Mouse (Mus musculus) forebrain, embryonic 14.5 days (tissue): ENCODE results near the gene Ssr3. TPM values are rescaled to one million over a fixed set of nuclear protein-coding genes. Genes with fewer than 3 reads are reported as not detected.
A peak's percentile ranks its signal among the peaks of the same experiment; 100 is the strongest.

ENCODE experiments used
- ATAC-seq: fragments of 200-750 bp; cut with Nextera tagmentation; 2 replicates; pipeline ENCODE4 v1.8.0; 2017; ENCODE audit warnings: mild to moderate bottlenecking, moderate library complexity
- DNase-seq: peaks from one replicate; pipeline ENCODE4 v3.0.0-alpha.2; 2015; ENCODE audit warnings: low spot score
- H3K27ac ChIP-seq: fragments of 300-500 bp; sonication (generic); 2 replicates; pipeline ENCODE4 v1.5.1; 2014; ENCODE audit warnings: low read depth, mild to moderate bottlenecking, control low read depth, low read length, moderate library complexity
- H3K27me3 ChIP-seq: fragments of 300-500 bp; sonication (generic); replicated peaks from 2 replicates; pipeline ENCODE4 v1.6.1; 2014; ENCODE audit warnings: low read length, control low read depth, mixed read lengths; ENCODE audit not compliant: control insufficient read depth, insufficient read depth
- H3K36me3 ChIP-seq: fragments of 300-500 bp; sonication (generic); 2 replicates; pipeline ENCODE4 v1.6.1; 2014; ENCODE audit warnings: low read length, control low read depth; ENCODE audit not compliant: control insufficient read depth, insufficient read depth
- H3K4me1 ChIP-seq: fragments of 300-500 bp; sonication (generic); 2 replicates; pipeline ENCODE4 v1.6.1; 2014; ENCODE audit warnings: antibody characterized with exemption, low read length, control low read depth; ENCODE audit not compliant: control insufficient read depth, insufficient read depth
- H3K4me2 ChIP-seq: fragments of 300-500 bp; sonication (generic); 2 replicates; pipeline ENCODE4 v1.6.1; 2014; ENCODE audit warnings: mild to moderate bottlenecking, control low read depth, low read length
- H3K4me3 ChIP-seq: fragments of 300-500 bp; sonication (generic); 2 replicates; pipeline ENCODE4 v1.5.1; 2014; ENCODE audit warnings: low read depth, low read length, control low read depth
- H3K9ac ChIP-seq: fragments of 300-500 bp; sonication (generic); 2 replicates; pipeline ENCODE4 v1.6.1; 2014; ENCODE audit warnings: mild to moderate bottlenecking, low read length, control low read depth, moderate library complexity
- H3K9me3 ChIP-seq: fragments of 300-500 bp; sonication (generic); replicated peaks from 2 replicates; pipeline ENCODE4 v1.6.1; 2016; ENCODE audit warnings: low read length, control low read depth, mixed read lengths; ENCODE audit not compliant: control insufficient read depth
- WGBS: fragments of 180-500 bp; shearing (Covaris S2); extraction: QIAGEN DNeasy Blood & Tissue Kit; methylation state at CpG from one replicate; pipeline ENCODE4 v1.1.7; 2014; 5-methylcytosine and 5-hydroxymethylcytosine counted together
- polyA plus RNA-seq: library from polyadenylated mRNA; unstranded; fragments of >200 nt; fragmentation: Nextera tagmentation; extraction: Ambion mirVana; gene quantifications from 2 replicates; pipeline ENCODE4 v1.2.1, GENCODE M21; 2014

Ssr3 gene
- polyA plus RNA-seq, 1 experiment from 2014 or later, result 211 TPM

DNA sequence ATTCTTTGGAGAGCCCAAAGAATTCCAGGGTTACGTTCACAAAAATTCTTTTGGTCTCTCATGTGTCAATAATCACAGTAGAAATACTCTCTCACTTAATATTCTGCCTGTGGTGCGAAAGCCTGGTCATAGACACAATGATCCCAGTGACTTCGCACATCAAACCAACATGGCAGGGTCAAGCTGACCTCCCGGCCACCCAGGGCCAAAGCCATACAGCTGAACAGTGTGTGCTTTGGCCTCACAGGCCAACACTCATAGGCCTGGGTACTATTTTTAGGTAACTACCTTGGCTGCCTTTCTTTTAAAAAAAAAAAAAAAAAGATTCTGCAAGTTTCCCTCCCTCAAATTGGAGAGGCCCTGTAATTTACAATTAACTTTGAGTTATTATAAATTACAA, 11.3 kb downstream of the Ssr3 start:
- peaks cover 63% of the 10 kb centered on the region for H3K36me3 ChIP-seq
- H3K4me2 ChIP-seq, result no peak overlapping the region
- no peak overlapping the region for H3K27ac ChIP-seq
- no peak overlapping the region for H3K4me3 ChIP-seq
- DNase-seq, result no peak
- H3K9ac ChIP-seq, result no peak overlapping the region
- no peaks in the 10 kb centered on the region for H3K27me3 ChIP-seq
- H3K4me1 ChIP-seq, result no peaks in the 10 kb centered on the region
- ATAC-seq, result no peak
- H3K9me3 ChIP-seq, result no peaks in the 10 kb centered on the region
- 90% methylated on average over 4 of the region's 4 CpGs for WGBS

DNA sequence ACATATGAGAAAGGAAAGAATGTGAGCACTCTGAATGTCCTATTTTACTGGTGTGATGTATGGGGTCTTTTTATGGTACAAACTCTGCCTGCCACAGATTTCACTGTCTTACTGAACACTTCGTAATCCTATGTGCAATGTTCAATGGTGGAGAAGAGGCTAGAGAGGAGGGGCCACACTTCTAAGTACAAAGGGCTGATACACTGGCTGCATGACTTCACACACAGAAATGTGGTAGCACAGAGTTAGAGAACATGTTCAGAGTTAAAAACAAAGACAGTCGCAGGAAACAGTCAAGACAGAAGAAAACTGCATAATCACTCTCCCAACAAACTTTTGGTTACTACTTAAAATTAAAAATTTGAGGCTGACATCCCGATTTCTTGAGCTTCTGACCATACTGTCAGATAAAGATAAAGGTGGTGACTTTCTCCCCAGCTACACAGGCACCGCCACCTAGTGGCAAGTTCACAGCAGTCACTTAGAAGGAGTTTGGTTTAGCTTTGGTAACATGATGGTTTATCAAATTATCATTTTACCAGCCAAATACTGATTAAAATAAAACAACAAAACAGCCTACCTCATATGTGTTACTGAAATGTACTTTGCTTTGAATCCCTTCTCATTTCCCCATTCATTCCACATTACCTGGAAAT, 12.4 kb downstream of the Ssr3 start:
- no peaks in the 10 kb centered on the region for H3K27me3 ChIP-seq
- H3K9me3 ChIP-seq, result no peaks in the 10 kb centered on the region
- DNase-seq, result peak; percentile 60
- no peak overlapping the region for H3K9ac ChIP-seq
- H3K4me3 ChIP-seq, result no peak overlapping the region
- 72% methylated on average over 4 of the region's 4 CpGs for WGBS
- no peak overlapping the region for H3K4me2 ChIP-seq
- H3K36me3 ChIP-seq, result peaks cover 62% of the 10 kb centered on the region
- no peak for ATAC-seq
- H3K4me1 ChIP-seq, result no peaks in the 10 kb centered on the region
- no peak overlapping the region for H3K27ac ChIP-seq

- no peaks in the 10 kb centered on the region for H3K27me3 ChIP-seq
- no peaks in the 10 kb centered on the region for H3K4me1 ChIP-seq
- no peak overlapping the region for H3K9ac ChIP-seq
- DNase-seq (no peak), ATAC-seq (no peak)
- no peak overlapping the region for H3K4me3 ChIP-seq
- no peak overlapping the region for H3K4me2 ChIP-seq
- H3K36me3 ChIP-seq, result peaks cover 50% of the 10 kb centered on the region
- no peaks in the 10 kb centered on the region for H3K9me3 ChIP-seq
- H3K27ac ChIP-seq, result no peak overlapping the region
Measured at GRCm38 (mm10) chr3:65378724-65379123, 13.7 kb downstream of the Ssr3 start.

DNA sequence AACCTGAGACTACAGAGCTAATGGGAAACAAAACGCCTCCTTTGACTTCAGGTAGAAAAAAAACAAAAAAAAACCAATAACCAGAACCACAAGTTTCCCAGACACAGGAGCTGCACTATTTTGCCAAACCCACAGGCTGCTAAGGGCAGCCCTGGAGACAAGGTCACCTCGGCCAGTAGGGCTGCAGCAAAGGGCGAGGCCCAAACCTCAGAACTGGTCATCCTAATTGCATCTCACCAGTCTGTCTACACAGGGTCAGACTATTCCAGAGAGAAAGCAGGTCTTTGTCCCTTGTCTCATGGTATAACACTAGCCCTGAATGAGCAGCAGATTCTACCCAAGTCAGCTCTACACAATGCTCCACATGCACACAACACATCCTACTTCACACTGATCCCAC, 17.7 kb downstream of the Ssr3 start:
- ATAC-seq, result no peak
- Histone ChIP-seq H3K36me3 (peaks cover 44% of the 10 kb centered on the region), H3K27ac (no peak overlapping the region), H3K4me2 (no peak overlapping the region), H3K4me3 (no peak overlapping the region), H3K27me3 (no peaks in the 10 kb centered on the region), H3K4me1 (no peaks in the 10 kb centered on the region), H3K9me3 (no peaks in the 10 kb centered on the region), H3K9ac (no peak overlapping the region)
- WGBS, result 71% methylated on average over 3 of the region's 3 CpGs
- DNase-seq, result no peak

- peaks cover 39% of the 10 kb centered on the region for H3K36me3 ChIP-seq
- no peaks in the 10 kb centered on the region for H3K4me1 ChIP-seq
- H3K4me3 ChIP-seq, result no peak overlapping the region
- H3K9me3 ChIP-seq, result no peaks in the 10 kb centered on the region
- H3K9ac ChIP-seq, result no peak overlapping the region
- ATAC-seq (no peak), DNase-seq (no peak)
- no peak overlapping the region for H3K4me2 ChIP-seq
- no peak overlapping the region for H3K27ac ChIP-seq
- H3K27me3 ChIP-seq, result no peaks in the 10 kb centered on the region
- 62% methylated on average over 5 of the region's 5 CpGs for WGBS
Measured at GRCm38 (mm10) chr3:65373594-65374182, 18.7 kb downstream of the Ssr3 start.

- no peak for ATAC-seq
- no peaks in the 10 kb centered on the region for H3K27me3 ChIP-seq
- H3K36me3 ChIP-seq, result peaks cover 39% of the 10 kb centered on the region
- no peak for DNase-seq
- no peak overlapping the region for H3K27ac ChIP-seq
- 92% methylated on average over 4 of the region's 4 CpGs for WGBS
- no peak overlapping the region for H3K4me3 ChIP-seq
- H3K4me1 ChIP-seq, result no peaks in the 10 kb centered on the region
- H3K4me2 ChIP-seq, result no peak overlapping the region
- H3K9ac ChIP-seq, result no peak overlapping the region
- no peaks in the 10 kb centered on the region for H3K9me3 ChIP-seq
Measured at GRCm38 (mm10) chr3:65372552-65372951, 19.9 kb downstream of the Ssr3 start.

GRCm38 (mm10) chr3:65367944-65368343, 24.5 kb downstream of the Ssr3 start:
- Histone ChIP-seq H3K4me3 (no peak overlapping the region), H3K9ac (no peak overlapping the region), H3K27me3 (no peaks in the 10 kb centered on the region), H3K4me1 (no peaks in the 10 kb centered on the region), H3K9me3 (no peaks in the 10 kb centered on the region), H3K36me3 (peaks cover 22% of the 10 kb centered on the region; the same call in 1 of the 2 replicates), H3K4me2 (no peak overlapping the region), H3K27ac (no peak overlapping the region)
- WGBS, result 90% methylated on average over 4 of the region's 4 CpGs
- no peak for DNase-seq
- ATAC-seq, result no peak

- no peaks in the 10 kb centered on the region for H3K9me3 ChIP-seq
- H3K27ac ChIP-seq, result no peak overlapping the region
- H3K27me3 ChIP-seq, result no peaks in the 10 kb centered on the region
- H3K4me1 ChIP-seq, result no peaks in the 10 kb centered on the region
- 92% methylated on average over 10 of the region's 10 CpGs for WGBS
- H3K4me2 ChIP-seq, result no peak overlapping the region
- no peak for DNase-seq
- no peak overlapping the region for H3K9ac ChIP-seq
- H3K4me3 ChIP-seq, result no peak overlapping the region
- H3K36me3 ChIP-seq, result peaks cover 7% of the 10 kb centered on the region; the same call in 1 of the 2 replicates
- ATAC-seq, result no peak
Measured at GRCm38 (mm10) chr3:65365921-65366710, 26.3 kb downstream of the Ssr3 start.

DNA sequence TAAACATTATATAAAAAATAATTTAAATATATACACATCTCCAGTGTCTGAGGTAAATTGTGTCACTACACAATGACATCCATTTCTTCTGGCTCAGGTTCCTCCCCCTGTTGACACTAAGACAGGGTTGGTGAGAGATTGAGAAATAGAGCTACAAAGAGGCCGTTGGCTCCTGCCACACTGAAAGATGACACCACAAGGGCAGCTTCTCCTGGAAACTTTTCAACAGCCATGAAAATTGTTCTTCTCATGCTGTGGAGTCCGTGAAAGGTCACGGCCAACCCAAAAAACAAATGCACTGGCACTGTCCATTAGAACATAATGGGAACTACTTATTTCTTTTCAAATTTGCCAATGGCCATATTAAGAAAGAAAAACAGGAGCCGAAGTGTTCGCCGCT, 27.2 kb downstream of the Ssr3 start:
- no peak for ATAC-seq
- no peak overlapping the region for H3K4me2 ChIP-seq
- DNase-seq, result no peak

More for the DNA sequence above, 27.2 kb downstream of the Ssr3 start:
- WGBS, result 84% methylated on average over 6 of the region's 6 CpGs
- Histone ChIP-seq H3K4me3 (no peak overlapping the region), H3K27ac (no peak overlapping the region), H3K9ac (no peak overlapping the region), H3K4me1 (no peaks in the 10 kb centered on the region), H3K36me3 (no peaks in the 10 kb centered on the region; the same call in 1 of the 2 replicates), H3K9me3 (no peaks in the 10 kb centered on the region), H3K27me3 (no peaks in the 10 kb centered on the region)
